Mouse (Mus musculus): ENCODE measurements around the gene Rflnb.

Gene Rflnb

GRCm38 (mm10) chr11:76027139-76028071, at the start of gene Rflnb:
Gene Rflnb (minus strand): TSS chr11:76027782.
- peak; percentile 88 for DNase-seq

GRCm38 (mm10) chr11:76077341-76077740, 49.8 kb upstream of the Rflnb start:
- DNase-seq = no peak

- no peak for DNase-seq
Observed at GRCm38 (mm10) chr11:76074296-76075093, 46.9 kb upstream of the Rflnb start.

- DNase-seq = peak; percentile 48
Observed at GRCm38 (mm10) chr11:76069816-76070215, 42.2 kb upstream of the Rflnb start.

- no peak for DNase-seq
Observed at GRCm38 (mm10) chr11:76066563-76067156, 39.1 kb upstream of the Rflnb start.

GRCm38 (mm10) chr11:76065521-76066095, 38.0 kb upstream of the Rflnb start:
- DNase-seq = peak; percentile 74

- no peak for DNase-seq
Observed at GRCm38 (mm10) chr11:76064411-76064810, 36.8 kb upstream of the Rflnb start.

GRCm38 (mm10) chr11:76060906-76061305, 33.3 kb upstream of the Rflnb start:
- DNase-seq = no peak

GRCm38 (mm10) chr11:76059971-76060370, 32.4 kb upstream of the Rflnb start:
- peak; percentile 81 for DNase-seq

GRCm38 (mm10) chr11:76056487-76056886, 28.9 kb upstream of the Rflnb start:
- DNase-seq = peak; percentile 59

GRCm38 (mm10) chr11:76052496-76052895, 24.9 kb upstream of the Rflnb start:
- no peak for DNase-seq

- DNase-seq = no peak
Observed at GRCm38 (mm10) chr11:76050967-76051512, 23.5 kb upstream of the Rflnb start.

- no peak for DNase-seq
Observed at GRCm38 (mm10) chr11:76050509-76050908, 22.9 kb upstream of the Rflnb start.

- DNase-seq = peak; percentile 42
Observed at GRCm38 (mm10) chr11:76045367-76045766, 17.8 kb upstream of the Rflnb start.

GRCm38 (mm10) chr11:76044468-76044867, 16.9 kb upstream of the Rflnb start:
- no peak for DNase-seq

- peak; percentile 52 for DNase-seq
Observed at GRCm38 (mm10) chr11:76042882-76043281, 15.3 kb upstream of the Rflnb start.

GRCm38 (mm10) chr11:76042041-76042638, 14.6 kb upstream of the Rflnb start:
- DNase-seq = no peak

- peak; percentile 67 for DNase-seq
Observed at GRCm38 (mm10) chr11:76040761-76041376, 13.3 kb upstream of the Rflnb start.

- no peak for DNase-seq
Observed at GRCm38 (mm10) chr11:76040106-76040505, 12.5 kb upstream of the Rflnb start.

GRCm38 (mm10) chr11:76039271-76040053, 11.9 kb upstream of the Rflnb start:
- peak; percentile 69 for DNase-seq

All from kidney, adult 9 months (tissue).